Mouse (Mus musculus) splenic B cell, adult 2 months (primary cell): ENCODE measurements around the gene Ntrk1.

Source experiments
- DNase-seq: peaks from one replicate; pipeline ENCODE4 v3.0.0-alpha.2; 2011; ENCODE audit warnings: low read depth, low spot score
- H3K27me3 ChIP-seq: 2 replicates; pipeline ENCODE4 v1.6.1; 2012; ENCODE audit warnings: mild to moderate bottlenecking, low read length, moderate library complexity, mixed read lengths; ENCODE audit not compliant: control insufficient read depth, poor library complexity, insufficient read depth, severe bottlenecking
- H3K36me3 ChIP-seq: 2 replicates; pipeline ENCODE4 v1.6.1; 2012; ENCODE audit warnings: mild to moderate bottlenecking, low read length, moderate library complexity, mixed read lengths; ENCODE audit not compliant: control insufficient read depth, poor library complexity, insufficient read depth, severe bottlenecking

Ntrk1 gene

DNA sequence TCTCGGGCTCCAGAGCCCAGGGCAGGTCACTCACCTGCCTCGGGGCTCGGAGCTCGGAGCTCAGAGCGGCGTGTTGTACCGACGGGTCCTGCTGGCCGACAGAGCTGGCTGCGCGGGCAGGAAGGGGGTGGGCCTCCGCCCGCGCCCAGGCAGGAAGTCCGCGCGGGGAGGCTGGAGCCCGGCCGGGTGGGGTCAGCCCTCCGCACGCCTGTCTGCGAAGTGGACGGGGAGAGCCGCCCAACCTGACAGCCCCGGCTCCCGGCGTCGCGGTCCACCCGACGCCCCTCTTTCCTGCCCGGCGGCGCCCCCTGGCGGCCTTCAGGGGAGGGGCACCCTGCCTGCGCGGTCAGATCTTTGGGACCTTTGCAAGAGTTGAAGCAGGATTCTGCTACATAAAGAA lies 26.1 kb downstream of the Ntrk1 start:
- no peaks in the 10 kb centered on the region for H3K27me3 ChIP-seq
- peak; percentile 85 for DNase-seq
- no peaks in the 10 kb centered on the region for H3K36me3 ChIP-seq

DNA sequence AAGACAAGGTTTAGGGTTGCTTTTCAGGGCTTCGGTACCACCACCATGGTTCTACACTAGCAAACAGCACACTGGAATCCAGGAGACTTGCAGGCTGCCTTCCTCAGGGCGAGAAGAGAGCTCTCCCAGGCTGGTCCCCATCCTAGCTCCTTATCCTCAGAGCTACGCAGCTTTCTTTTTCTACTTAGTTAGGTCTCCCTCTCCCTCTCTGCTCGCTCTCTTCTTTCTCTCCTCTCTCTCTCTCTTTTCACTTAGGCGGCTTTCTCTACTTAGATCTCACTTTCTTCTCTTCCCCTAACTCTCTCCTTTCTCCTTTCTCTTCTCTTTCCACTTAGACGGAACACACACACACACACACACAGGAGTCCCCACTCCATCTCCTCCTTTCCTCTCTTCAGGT lies 26.5 kb downstream of the Ntrk1 start:
- Histone ChIP-seq H3K36me3 (no peaks in the 10 kb centered on the region), H3K27me3 (no peaks in the 10 kb centered on the region)
- DNase-seq: no peak

DNA sequence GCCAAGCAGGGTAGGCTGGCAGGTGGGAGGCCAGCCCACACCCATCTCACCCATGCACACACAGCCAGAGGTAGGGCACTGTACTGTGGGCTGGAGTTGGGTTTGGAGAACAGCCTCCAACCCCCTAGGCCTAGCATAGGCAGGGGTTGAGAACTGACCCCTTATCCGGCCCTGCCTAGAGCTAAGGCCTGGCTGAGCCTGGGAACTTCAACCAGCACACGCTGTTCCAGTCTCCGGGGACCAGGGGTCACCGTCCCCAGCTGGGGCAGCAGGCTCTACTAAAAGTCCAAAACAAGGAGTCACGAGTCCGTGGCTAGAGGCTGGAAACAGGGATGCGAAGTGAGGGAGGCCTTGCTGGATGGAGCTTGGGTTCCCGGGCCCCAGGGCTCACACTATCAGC lies 27.2 kb downstream of the Ntrk1 start:
- DNase-seq: peak; percentile 22
- no peaks in the 10 kb centered on the region for H3K36me3 ChIP-seq

DNA sequence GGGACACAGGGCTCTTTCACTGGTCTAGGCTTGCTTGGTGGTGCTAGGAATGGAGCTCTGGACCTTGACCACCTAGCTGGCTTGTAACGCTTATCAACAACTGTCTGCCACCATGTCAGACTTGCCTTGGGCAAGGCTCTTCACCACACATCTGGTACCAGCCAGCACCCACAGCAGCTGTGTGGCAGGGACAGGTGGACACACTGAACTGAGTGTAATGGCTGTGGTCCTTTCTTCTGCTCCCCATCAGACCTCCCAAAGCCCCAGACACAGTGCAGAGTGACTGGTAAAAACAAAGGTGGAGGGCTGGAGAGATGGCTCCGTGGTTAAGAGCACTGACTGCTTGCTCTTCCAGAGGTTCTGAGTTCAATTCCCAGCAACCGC lies 28.7 kb downstream of the Ntrk1 start:
- no peaks in the 10 kb centered on the region for H3K27me3 ChIP-seq

More for the DNA sequence above, 27.2 kb downstream of the Ntrk1 start:
- H3K27me3 ChIP-seq: no peaks in the 10 kb centered on the region

DNA sequence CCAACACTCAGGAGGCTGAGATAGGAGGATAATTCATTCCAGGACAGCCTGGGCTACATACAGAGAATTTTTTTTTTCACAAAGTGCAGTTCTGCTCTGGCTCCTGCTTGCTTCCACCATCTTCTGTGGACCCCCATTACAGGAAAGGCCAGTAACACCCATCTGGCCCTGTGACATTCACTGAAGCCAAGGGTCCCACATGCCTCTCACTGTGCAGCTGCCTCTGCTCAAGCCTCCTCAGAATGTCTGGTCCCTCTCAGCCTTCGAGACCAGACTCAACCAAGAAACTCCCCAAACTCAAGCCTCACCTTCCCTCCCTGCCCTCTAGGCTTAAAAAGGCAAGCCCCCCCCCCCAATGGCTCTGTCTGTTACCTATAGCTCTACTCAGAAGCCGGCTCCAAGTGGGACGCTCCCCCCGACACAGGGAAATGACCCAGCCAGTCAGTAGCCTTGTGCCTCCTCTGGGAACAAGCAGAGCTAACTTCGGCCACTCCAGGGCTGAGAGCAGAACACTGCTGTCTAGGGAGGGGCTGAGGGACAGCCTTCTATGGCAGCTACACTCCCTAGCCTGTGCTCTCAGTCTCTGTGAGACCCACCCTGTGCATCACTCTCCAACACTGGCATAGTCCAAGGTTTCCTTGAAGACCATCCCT lies 29.2 kb downstream of the Ntrk1 start:
- no peaks in the 10 kb centered on the region for H3K36me3 ChIP-seq
- DNase-seq: no peak
- H3K27me3 ChIP-seq: no peaks in the 10 kb centered on the region

More for the DNA sequence above, 28.7 kb downstream of the Ntrk1 start:
- no peak for DNase-seq
- no peaks in the 10 kb centered on the region for H3K36me3 ChIP-seq

DNA sequence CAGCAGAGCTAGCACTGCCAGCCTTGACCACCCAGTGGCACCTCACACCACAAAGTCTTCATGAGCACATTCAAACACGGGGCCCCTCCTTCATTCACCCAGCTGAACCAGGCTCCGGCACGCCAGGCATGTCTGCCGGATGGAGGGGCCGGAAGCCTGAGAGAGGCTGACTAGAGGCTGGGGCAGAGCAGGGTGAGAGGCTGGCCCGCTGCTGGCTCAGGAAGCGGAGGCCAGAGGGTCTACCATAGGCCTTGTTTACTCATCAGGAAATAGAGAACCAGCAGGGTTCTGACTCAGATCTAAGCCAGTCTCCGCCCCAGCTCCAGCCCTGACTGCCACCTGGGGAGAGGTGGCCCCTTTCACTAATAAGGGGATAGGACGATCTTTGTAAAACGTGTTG lies 29.9 kb downstream of the Ntrk1 start:
- peak; percentile 74 for DNase-seq
- Histone ChIP-seq H3K36me3 (no peaks in the 10 kb centered on the region), H3K27me3 (no peaks in the 10 kb centered on the region)

DNA sequence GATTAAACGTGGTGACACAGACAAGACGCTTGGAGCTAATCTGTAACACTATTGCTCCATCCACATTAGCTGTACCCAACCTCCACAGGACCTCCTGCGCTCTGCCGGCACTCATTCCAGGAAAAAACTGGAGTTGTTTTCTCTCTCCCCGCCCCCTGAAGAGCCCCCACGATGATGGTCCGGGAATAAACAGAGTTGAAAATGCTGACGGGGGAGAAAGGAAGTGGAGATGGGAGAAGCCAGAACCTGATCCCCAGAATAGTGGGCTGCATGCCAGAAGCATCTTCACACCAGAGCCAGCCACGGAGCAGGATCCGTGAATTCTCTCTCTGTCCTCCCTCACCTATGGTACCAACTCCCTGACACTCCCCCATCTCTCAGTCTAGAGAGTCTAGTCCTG lies 30.5 kb downstream of the Ntrk1 start:
- no peaks in the 10 kb centered on the region for H3K36me3 ChIP-seq
- H3K27me3 ChIP-seq: no peaks in the 10 kb centered on the region
- no peak for DNase-seq

DNA sequence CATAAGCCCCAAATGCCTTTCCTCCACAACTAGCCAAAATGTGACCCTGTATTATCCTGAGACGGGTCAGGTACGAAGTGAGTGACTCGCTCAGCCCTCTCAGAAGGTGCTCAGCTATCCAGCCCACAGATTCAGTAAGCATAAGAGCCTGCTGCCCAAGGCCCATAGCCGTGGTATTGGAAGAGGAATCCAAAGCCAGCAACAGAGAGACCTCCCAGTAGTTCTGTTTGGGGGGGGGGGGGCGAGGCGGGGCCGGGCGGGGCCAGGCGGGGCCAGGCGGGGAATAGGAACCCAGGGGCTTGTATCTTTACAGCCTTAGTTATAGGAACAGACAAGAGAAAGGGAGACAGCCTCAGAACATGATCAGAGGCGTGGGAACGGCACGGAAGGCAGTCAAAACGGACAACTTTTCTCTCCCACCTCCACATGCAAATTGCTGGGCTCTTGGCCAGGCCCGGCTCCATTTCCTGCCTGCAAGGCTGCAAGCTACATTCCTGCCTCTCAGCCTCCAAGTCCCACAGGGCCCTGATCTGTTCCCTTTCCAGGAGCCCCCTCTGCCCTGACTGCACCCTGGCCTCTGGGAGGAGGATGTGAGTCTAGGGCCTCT lies 31.2 kb downstream of the Ntrk1 start:
- H3K36me3 ChIP-seq: no peaks in the 10 kb centered on the region; the same call in 1 of the 2 replicates
- no peaks in the 10 kb centered on the region for H3K27me3 ChIP-seq
- DNase-seq: peak; percentile 17

DNA sequence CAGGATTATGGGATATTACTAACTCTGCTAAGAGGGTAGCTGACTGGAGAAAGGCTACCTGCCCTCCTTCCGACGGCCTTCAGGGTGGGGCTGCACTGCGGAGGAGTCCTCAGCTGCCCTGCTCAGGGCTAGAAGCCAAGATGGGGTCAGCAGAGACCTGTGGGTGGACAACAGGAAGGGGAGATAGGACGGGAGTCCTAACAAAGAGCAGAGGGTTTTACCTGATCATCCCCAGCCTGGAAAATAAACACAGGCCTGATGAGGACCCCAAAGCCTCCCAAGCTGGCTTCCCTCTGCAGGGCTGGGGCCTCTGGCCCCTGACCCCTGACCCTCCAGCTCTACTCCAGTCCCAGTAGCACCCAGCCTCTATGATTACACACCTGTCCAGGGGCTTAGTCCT lies 31.8 kb downstream of the Ntrk1 start:
- Histone ChIP-seq H3K36me3 (no peaks in the 10 kb centered on the region; the same call in 1 of the 2 replicates), H3K27me3 (no peaks in the 10 kb centered on the region)
- DNase-seq: no peak

DNA sequence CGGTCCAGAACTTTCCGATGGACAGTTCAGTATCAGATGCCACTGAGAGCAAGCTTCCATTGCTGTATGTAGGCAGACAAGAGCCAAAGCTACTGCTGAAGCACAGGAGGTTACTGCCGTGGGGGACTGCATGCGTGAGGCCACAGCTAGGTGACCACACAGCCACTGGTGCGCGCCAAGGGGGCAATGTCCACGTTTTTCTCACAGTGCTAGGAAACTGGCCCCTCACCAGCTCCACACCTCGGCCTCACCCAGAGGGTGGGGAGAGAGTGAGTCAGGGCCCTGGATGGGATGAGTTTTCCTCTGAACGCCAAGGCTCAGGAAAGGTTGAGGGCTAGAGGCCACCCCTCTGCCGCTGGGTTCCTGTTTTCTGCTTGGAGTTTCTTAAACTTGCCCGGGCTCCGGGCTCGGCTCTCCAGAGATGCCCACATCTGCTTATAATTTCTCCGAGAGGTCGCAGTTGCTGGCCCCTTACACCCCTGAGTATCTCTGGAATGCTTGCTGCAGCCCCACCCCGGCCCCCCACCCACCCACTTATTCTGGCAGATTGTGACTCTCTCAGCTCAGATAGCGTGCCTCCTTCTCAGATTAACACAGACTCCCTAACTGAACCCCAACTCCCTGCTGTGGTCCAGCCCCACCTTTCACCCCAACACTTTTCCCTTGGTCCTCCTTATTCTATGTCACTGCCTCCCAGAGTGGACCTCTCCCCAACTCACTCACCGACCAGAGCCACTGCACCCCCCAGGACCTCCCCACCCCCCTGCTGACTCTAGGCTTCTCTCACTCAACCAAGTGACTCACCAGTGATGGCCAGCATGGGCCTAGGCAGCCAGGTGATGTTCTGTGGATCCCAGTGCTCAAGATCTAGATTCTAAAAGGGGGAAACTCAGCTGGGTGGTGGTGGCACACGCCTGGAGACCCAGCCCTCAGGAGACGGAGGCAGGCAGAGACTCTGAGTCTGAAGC lies 33.3 kb downstream of the Ntrk1 start:
- no peaks in the 10 kb centered on the region; the same call in 1 of the 2 replicates for H3K36me3 ChIP-seq
- H3K27me3 ChIP-seq: no peaks in the 10 kb centered on the region
- DNase-seq: no peak

DNA sequence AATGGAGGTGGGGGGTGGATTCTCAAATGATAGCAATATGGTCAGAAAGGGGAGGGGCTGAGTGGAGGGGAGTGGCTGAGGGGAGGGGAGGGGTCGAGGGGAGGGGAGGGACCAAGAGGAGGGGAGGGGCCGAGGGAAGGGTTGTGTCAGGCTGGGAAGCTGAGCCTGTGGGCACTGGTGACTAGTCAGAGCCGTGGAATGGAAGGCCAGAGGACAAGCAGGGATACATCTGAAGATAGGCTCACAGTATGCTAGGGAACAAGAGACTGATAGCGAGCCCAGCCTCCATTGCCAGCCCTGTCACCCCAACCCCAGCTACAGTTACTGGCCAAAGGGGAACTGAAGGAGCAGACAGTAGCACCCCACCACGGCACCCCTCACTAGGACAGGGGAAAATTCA lies 36.3 kb downstream of the Ntrk1 start:
- no peaks in the 10 kb centered on the region for H3K27me3 ChIP-seq
- H3K36me3 ChIP-seq: no peaks in the 10 kb centered on the region; the same call in 1 of the 2 replicates
- DNase-seq: no peak

DNA sequence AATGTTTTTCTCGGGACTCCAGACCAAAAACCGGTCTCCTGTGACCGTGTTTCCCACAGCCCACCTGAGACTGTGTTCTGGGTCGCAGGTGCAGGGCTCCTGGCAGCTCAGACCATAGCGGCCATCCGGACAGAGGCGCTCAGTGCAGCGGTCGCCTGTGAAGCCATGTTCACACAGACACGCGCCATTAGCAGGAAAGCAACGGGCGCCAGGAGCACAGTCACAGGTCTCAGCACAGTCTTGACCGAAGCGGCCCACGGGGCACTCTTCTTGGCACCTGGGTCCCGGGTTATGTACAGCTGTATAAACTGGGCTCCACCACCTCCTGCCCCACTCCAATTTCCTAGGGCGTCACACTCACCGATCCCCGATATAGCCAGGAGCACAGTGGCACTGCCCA lies 38.5 kb downstream of the Ntrk1 start:
- Histone ChIP-seq H3K36me3 (peaks cover 2% of the 10 kb centered on the region; the same call in 1 of the 2 replicates), H3K27me3 (no peaks in the 10 kb centered on the region)
- no peak for DNase-seq

DNA sequence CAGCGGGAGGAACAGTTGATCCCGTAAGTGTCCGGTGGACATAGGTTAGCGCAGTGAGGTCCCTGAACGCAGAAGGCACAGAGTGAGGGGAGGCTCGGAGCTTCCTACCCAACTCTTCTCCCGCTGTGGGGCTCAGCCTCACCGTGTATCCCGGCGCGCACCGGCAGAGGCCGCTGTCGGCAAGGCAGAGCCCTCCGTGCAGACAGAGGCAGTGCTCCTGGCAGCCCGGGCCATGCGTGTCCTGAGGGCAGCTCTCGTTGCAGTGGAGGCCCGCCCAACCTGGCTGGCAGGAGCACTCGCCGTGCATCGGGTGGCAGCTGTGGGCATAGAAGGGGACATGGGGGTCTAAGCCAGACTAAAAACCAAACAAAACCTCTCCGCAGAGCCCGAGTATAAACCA lies 39.0 kb downstream of the Ntrk1 start:
- peak; percentile 82 for DNase-seq

DNA sequence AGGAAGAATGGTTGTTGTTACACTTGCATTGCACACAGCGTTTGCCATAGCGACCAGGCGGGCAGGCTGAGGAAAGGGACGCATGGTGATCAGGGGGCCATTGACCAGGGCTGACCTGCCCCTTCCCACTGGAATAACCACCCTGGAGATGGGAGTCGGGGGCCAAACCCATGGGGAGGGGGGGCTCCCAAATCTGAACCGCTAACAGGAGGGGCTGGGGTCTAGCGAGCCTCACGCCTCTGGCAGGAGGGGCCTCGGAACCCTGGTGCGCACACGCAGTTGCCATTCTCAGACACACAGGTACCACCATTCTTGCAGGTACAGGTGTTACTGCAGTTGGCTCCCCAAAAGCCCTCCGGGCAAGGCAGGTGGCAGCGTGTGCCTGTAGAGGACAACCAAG lies 41.1 kb downstream of the Ntrk1 start:
- H3K36me3 ChIP-seq: peaks cover 2% of the 10 kb centered on the region; the same call in 1 of the 2 replicates
- DNase-seq: no peak
- H3K27me3 ChIP-seq: no peaks in the 10 kb centered on the region

More for the DNA sequence above, 39.0 kb downstream of the Ntrk1 start:
- no peaks in the 10 kb centered on the region for H3K27me3 ChIP-seq
- peaks cover 2% of the 10 kb centered on the region; the same call in 1 of the 2 replicates for H3K36me3 ChIP-seq

DNA sequence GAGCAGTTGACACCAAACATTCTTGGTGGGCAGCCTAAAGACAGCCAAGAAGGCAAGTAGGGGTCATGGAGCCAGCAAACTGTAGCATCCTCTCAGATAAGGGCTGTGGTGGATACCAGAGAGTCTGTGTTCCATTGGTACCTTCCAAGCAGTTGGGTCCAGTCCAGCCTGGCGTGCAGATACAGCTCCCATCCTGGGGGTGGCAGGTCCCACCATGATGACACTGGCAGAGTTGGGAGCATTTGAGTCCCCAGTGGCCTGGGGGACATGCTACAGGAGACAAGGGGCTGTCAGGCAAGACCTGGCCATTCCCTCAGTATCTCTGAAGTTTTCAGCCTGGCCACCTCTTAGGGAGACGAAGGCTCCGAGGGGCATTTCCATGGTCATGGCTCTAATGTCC lies 42.4 kb downstream of the Ntrk1 start:
- H3K36me3 ChIP-seq: peaks cover 2% of the 10 kb centered on the region; the same call in 1 of the 2 replicates
- H3K27me3 ChIP-seq: no peaks in the 10 kb centered on the region
- no peak for DNase-seq
